ENCODE assay signal across 31 mouse cellular contexts in genomic region chr1:164470985-164471384, GRCm38 (mm10). TPM values are rescaled to one million over a fixed set of nuclear protein-coding genes. Genes with fewer than 3 reads are reported as not detected.
A peak's percentile ranks its signal among the peaks of the same experiment; 100 is the strongest.
DNase-seq lines count a peak whose midpoint lies in the region; ATAC-seq and TF ChIP-seq lines count a peak whose summit lies in the region.
"Had no signal": no experiment of that assay in that cellular context is flagged by ENCODE, and none has a peak within 500 bp of the region (broad histone marks: within the 10 kb centered on the region; RNA-seq: fewer than 3 reads in every experiment).

No protein-coding gene starts in this region.

- H3K27ac ChIP-seq in kidney, postnatal 0 days = 0 out of 2 replicates have a peak overlapping the region, but pooled peaks have one; percentile 13
- peak overlapping the region; percentile 72 for H3K27ac ChIP-seq in intestine, postnatal 0 days (ENCODE audit: low read depth, low read length)
- H3K27ac ChIP-seq: embryonic facial prominence, embryonic 10.5 days; embryonic facial prominence, embryonic 13.5 days; gastrocnemius, adult 2 months; hindbrain, embryonic 10.5 days; hindbrain, embryonic 13.5 days; hindbrain, postnatal 0 days had no signal

- no peak overlapping the region for H3K4me2 ChIP-seq in kidney, postnatal 0 days (ENCODE audit: low read length)
- H3K4me2 ChIP-seq in intestine, postnatal 0 days (replicated peaks; ENCODE audit: low read depth) = peak overlapping the region; percentile 44
- H3K4me2 ChIP-seq: embryonic facial prominence, embryonic 13.5 days; heart, embryonic 11.5 days; hindbrain, embryonic 13.5 days had no signal

- no peak overlapping the region for H3K9ac ChIP-seq in kidney, postnatal 0 days (ENCODE audit: low read depth, low read length)
- no peak overlapping the region for H3K9ac ChIP-seq in intestine, postnatal 0 days (ENCODE audit: low read depth, low read length)
- H3K9ac ChIP-seq: embryonic facial prominence, embryonic 13.5 days; forebrain, postnatal 0 days; hindbrain, embryonic 13.5 days had no signal

- H3K9me3 ChIP-seq in kidney, postnatal 0 days (replicated peaks; ENCODE audit: low read length) = no peaks in the 10 kb centered on the region
- no peaks in the 10 kb centered on the region for H3K9me3 ChIP-seq in intestine, postnatal 0 days (ENCODE audit: control insufficient read depth)
- H3K9me3 ChIP-seq: embryonic facial prominence, embryonic 10.5 days; embryonic facial prominence, embryonic 13.5 days; hindbrain, embryonic 10.5 days; hindbrain, embryonic 13.5 days had no signal

- DNase-seq in heart, adult 11 months = peak; percentile 48
- no peak for DNase-seq in heart, postnatal 14 days
- DNase-seq in kidney, postnatal 0 days (ENCODE audit: low spot score) = no peak
- no peak for DNase-seq in kidney, postnatal 14 days
- DNase-seq in ZHBTc4 (ENCODE audit: low read depth, low spot score) = peak; percentile 73
- DNase-seq in gastrocnemius, postnatal 36 days = no peak
- DNase-seq in spleen, postnatal 36 days (ENCODE audit: low spot score in 2 of 2) = no peak
- DNase-seq: adrenal gland, adult 8-10 months; adrenal gland, postnatal 25 days; B cell, adult 2 months; cerebellum, adult 11-12 months; cerebellum, adult 8-10 months; cerebellum, postnatal 10 days; cerebellum, postnatal 36 days; embryo, embryonic 11 days; forebrain, postnatal 0 days; gastrocnemius, adult 2 months; gastrocnemius, postnatal 25 days; heart, postnatal 36 days had no signal

- no peak for TF ChIP-seq CTCF in kidney, postnatal 0 days (IDR thresholded peaks at IDR 0.05; ENCODE audit: low read depth)
- no peak for TF ChIP-seq CTCF in intestine, postnatal 0 days (IDR thresholded peaks at IDR 0.05; ENCODE audit: low read depth)

- no peaks in the 10 kb centered on the region for H3K4me1 ChIP-seq in kidney, postnatal 0 days (replicated peaks; ENCODE audit: insufficient read depth, low read length)
- H3K4me1 ChIP-seq in intestine, postnatal 0 days (replicated peaks; ENCODE audit: control insufficient read depth, insufficient read depth, low read length) = no peaks in the 10 kb centered on the region; the same call in 1 of the 2 replicates
- H3K4me1 ChIP-seq: embryonic facial prominence, embryonic 10.5 days; embryonic facial prominence, embryonic 13.5 days; hindbrain, embryonic 10.5 days; hindbrain, embryonic 13.5 days had no signal

- no peaks in the 10 kb centered on the region for H3K27me3 ChIP-seq in kidney, postnatal 0 days (ENCODE audit: insufficient read depth, low read length)
- no peaks in the 10 kb centered on the region for H3K27me3 ChIP-seq in intestine, postnatal 0 days (replicated peaks; ENCODE audit: control insufficient read depth, insufficient read depth, low read length)
- H3K27me3 ChIP-seq: CH12.LX; embryonic facial prominence, embryonic 13.5 days; hindbrain, embryonic 13.5 days had no signal

- ATAC-seq in kidney, postnatal 0 days (replicated peaks; ENCODE audit: low FRiP score, low read depth) = no peak
- ATAC-seq in intestine, postnatal 0 days = peak; percentile 71
- ATAC-seq: activated CD4-positive, CD25-positive, alpha-beta regulatory T cell, adult 4 months; forebrain, embryonic 14.5 days; forebrain, postnatal 0 days; hindbrain, postnatal 0 days; inflammation-experienced regulatory T-cells, adult 6 months had no signal

- H3K4me3 ChIP-seq in kidney, postnatal 0 days (replicated peaks; ENCODE audit: low read depth, low read length) = no peak overlapping the region
- H3K4me3 ChIP-seq in intestine, postnatal 0 days (ENCODE audit: low read depth, low read length) = no peak overlapping the region
- H3K4me3 ChIP-seq: embryonic facial prominence, embryonic 10.5 days; embryonic facial prominence, embryonic 13.5 days; erythroblast, embryonic 14.5 days; gastrocnemius, adult 2 months; hindbrain, embryonic 10.5 days; hindbrain, embryonic 13.5 days had no signal

- no peaks in the 10 kb centered on the region for H3K36me3 ChIP-seq in kidney, postnatal 0 days (ENCODE audit: insufficient read depth, low read length)
- no peaks in the 10 kb centered on the region for H3K36me3 ChIP-seq in intestine, postnatal 0 days (ENCODE audit: control insufficient read depth, insufficient read depth)
- H3K36me3 ChIP-seq: embryonic facial prominence, embryonic 10.5 days; embryonic facial prominence, embryonic 13.5 days; hindbrain, embryonic 10.5 days; hindbrain, embryonic 13.5 days had no signal

- intact Hi-C loops in heart, postnatal 14 days (cut with DNase I) = no loop called here
- intact Hi-C loops in gastrocnemius, postnatal 36 days (cut with DNase I) = no loop called here

- 52% methylated on average over 6 of the region's 6 CpGs for WGBS in kidney, postnatal 0 days
- 31% methylated on average over 6 of the region's 6 CpGs for WGBS in intestine, postnatal 0 days

RNA-seq across cellular contexts. Expression of gene Atp1b1, which starts 12.8 kb away (rescaled TPM):
- total RNA-seq in heart, postnatal 14 days (2021) = 100 to 1,000 TPM; 452 to 466 TPM
- polyA plus RNA-seq in kidney, postnatal 0 days (2015; fragmentation: Nextera tagmentation; extraction: Ambion mirVana) = 720 and 731 TPM in 2 replicates
- polyA plus RNA-seq in intestine, postnatal 0 days (2015; fragmentation: Nextera tagmentation; extraction: Ambion mirVana) = 227 and 233 TPM in 2 replicates
- 100 to 1,000 TPM; 131 to 188 TPM for total RNA-seq in gastrocnemius, postnatal 36 days (2021)
- polyA plus RNA-seq: erythroblast, embryonic 14.5 days had no signal

Comparison
In these comparisons a context has a peak if more than half of its experiments do, and no peak if none do; other contexts are left out.
1. DNase-seq: peak in heart, adult 11 months (single experiment) and ZHBTc4 (single experiment); none in heart, postnatal 14 days (0 of 2), kidney, postnatal 0 days (single experiment), kidney, postnatal 14 days (single experiment), gastrocnemius, postnatal 36 days (0 of 2) and spleen, postnatal 36 days (0 of 2).